Mouse (Mus musculus): Measurements from ENCODE around the gene Grcc10. TPM values are rescaled to one million over a fixed set of nuclear protein-coding genes. Genes with fewer than 3 reads are reported as not detected.
A peak's percentile ranks its signal among the peaks of the same experiment; 100 is the strongest.

Grcc10 gene
- polyA plus RNA-seq, 1 experiment from 2014 or later, result 600 TPM

DNA sequence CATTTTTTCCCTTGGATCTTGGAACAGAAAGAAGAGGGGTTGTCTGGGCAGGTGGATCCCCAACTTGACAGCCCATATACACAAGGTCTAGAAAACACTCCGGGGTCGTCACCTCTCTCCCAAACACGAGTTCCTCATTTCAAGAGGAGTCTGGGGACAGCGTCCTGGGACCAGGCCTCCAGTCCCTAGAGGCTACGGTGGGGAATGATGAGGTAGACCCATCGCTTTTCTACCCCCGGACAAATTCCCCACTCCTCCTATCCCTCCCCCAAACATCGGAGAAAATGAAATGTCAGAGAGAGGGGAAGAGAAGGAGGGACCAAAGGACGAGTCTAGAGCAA is 27.5 kb upstream of the Grcc10 start:
- Histone ChIP-seq H3K4me2 (ENCODE audit: low read length) (peak overlapping the region; percentile 91), H3K36me3 (ENCODE audit: insufficient read depth, low read length) (no peaks in the 10 kb centered on the region), H3K4me3 (replicated peaks; ENCODE audit: low read depth, low read length) (peak overlapping the region; percentile 56), H3K4me1 (replicated peaks; ENCODE audit: insufficient read depth, low read length) (peaks cover 24% of the 10 kb centered on the region), H3K9ac (ENCODE audit: low read depth, low read length) (peak overlapping the region; percentile 67; the same call in 1 of the 2 replicates), H3K27ac (0 out of 2 replicates have a peak overlapping the region, but pooled peaks have one; percentile 25), H3K9me3 (replicated peaks; ENCODE audit: low read length) (no peaks in the 10 kb centered on the region), H3K27me3 (ENCODE audit: insufficient read depth, low read length) (no peaks in the 10 kb centered on the region)
- ATAC-seq (replicated peaks; ENCODE audit: low FRiP score, low read depth) (no peak), DNase-seq (ENCODE audit: low spot score) (no peak)
- TF ChIP-seq CTCF (IDR thresholded peaks at IDR 0.05; ENCODE audit: low read depth), result no peak
- WGBS, result 12% methylated on average over 9 of the region's 9 CpGs

DNA sequence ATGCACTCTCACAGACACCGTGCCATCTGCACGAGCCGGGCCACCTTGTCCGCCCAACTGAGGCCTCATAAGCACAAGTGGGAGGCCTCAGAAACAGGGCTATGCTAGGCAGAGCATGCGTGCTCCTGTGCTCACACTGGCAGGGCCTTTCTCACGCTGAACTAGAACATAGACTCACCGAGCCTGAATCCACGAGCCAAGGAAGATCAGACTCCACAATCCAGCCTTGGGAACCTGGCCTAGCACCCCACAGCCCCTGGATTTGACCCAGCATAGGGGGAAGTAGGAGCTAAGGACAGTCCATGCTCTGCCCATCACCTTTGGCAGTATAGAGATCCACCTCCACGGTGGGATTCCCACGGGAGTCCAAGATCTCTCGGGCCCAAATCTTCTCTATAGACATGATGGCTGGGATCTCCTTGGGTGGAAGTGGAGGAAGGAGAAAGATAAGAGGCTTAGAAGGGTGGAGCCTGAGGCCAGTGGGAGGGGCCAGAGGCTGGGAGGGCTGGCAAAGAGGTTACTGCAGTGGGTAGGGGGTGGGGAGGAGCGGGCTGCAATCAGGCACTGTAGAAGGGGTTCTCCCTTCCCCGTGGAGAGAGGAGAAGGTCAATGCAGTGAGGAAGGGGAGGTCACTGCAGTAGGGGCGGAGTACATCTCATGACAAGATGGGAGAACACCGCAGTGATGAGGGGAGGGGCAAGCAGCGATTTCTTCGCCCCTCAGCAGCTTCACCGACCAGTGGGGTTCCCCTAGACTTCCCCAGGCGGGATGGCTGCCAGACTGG is 26.9 kb upstream of the Grcc10 start:
- Histone ChIP-seq H3K36me3 (ENCODE audit: insufficient read depth, low read length) (no peaks in the 10 kb centered on the region), H3K27ac (peak overlapping the region; percentile 47; the same call in 1 of the 2 replicates), H3K4me2 (ENCODE audit: low read length) (peak overlapping the region; percentile 91), H3K9ac (ENCODE audit: low read depth, low read length) (0 out of 2 replicates have a peak overlapping the region, but pooled peaks have one; percentile 67), H3K4me3 (replicated peaks; ENCODE audit: low read depth, low read length) (peak overlapping the region; percentile 56), H3K27me3 (ENCODE audit: insufficient read depth, low read length) (no peaks in the 10 kb centered on the region), H3K4me1 (replicated peaks; ENCODE audit: insufficient read depth, low read length) (peaks cover 24% of the 10 kb centered on the region), H3K9me3 (replicated peaks; ENCODE audit: low read length) (no peaks in the 10 kb centered on the region)
- DNase-seq (ENCODE audit: low spot score) (no peak), ATAC-seq (replicated peaks; ENCODE audit: low FRiP score, low read depth) (0 out of 2 replicates have a peak, but pooled peaks have one; percentile 40)
- WGBS, result 31% methylated on average over 19 of the region's 19 CpGs
- TF ChIP-seq CTCF (IDR thresholded peaks at IDR 0.05; ENCODE audit: low read depth), result no peak

DNA sequence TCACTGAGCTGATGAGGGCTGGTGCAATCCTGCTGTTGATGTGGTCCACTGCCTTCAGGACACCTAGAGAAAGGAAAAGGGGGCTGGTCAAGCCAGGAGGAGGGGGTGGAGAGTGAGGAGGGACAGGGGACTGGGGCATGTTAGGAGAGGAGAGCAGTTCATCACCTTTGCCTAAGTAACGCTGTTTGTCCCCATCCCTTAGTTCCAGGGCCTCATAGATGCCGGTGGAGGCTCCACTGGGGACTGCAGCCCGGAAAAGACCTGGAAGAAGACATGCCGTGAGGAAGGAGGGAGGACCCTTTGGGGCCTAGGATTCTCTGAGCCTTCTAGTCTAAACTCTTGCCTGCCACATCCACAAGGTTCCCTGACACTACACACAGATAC is 26.4 kb upstream of the Grcc10 start:
- peaks cover 24% of the 10 kb centered on the region for H3K4me1 ChIP-seq (replicated peaks; ENCODE audit: insufficient read depth, low read length)
- WGBS, result 22% methylated on average over 4 of the region's 4 CpGs
- H3K27me3 ChIP-seq (ENCODE audit: insufficient read depth, low read length), result no peaks in the 10 kb centered on the region
- peak overlapping the region; percentile 91; the same call in 1 of the 2 replicates for H3K4me2 ChIP-seq (ENCODE audit: low read length)
- no peak for TF ChIP-seq CTCF (IDR thresholded peaks at IDR 0.05; ENCODE audit: low read depth)
- H3K36me3 ChIP-seq (ENCODE audit: insufficient read depth, low read length), result no peaks in the 10 kb centered on the region
- H3K4me3 ChIP-seq (replicated peaks; ENCODE audit: low read depth, low read length), result 0 out of 2 replicates have a peak overlapping the region, but pooled peaks have one; percentile 56
- DNase-seq (ENCODE audit: low spot score) (no peak), ATAC-seq (replicated peaks; ENCODE audit: low FRiP score, low read depth) (no peak)
- H3K9me3 ChIP-seq (replicated peaks; ENCODE audit: low read length), result no peaks in the 10 kb centered on the region
- H3K9ac ChIP-seq (ENCODE audit: low read depth, low read length), result no peak overlapping the region
- peak overlapping the region; percentile 47; the same call in 1 of the 2 replicates for H3K27ac ChIP-seq

- DNase-seq (ENCODE audit: low spot score) (no peak), ATAC-seq (replicated peaks; ENCODE audit: low FRiP score, low read depth) (no peak)
- Histone ChIP-seq H3K9me3 (replicated peaks; ENCODE audit: low read length) (no peaks in the 10 kb centered on the region), H3K36me3 (ENCODE audit: insufficient read depth, low read length) (no peaks in the 10 kb centered on the region), H3K27me3 (ENCODE audit: insufficient read depth, low read length) (no peaks in the 10 kb centered on the region), H3K4me2 (ENCODE audit: low read length) (no peak overlapping the region), H3K9ac (ENCODE audit: low read depth, low read length) (no peak overlapping the region), H3K4me1 (replicated peaks; ENCODE audit: insufficient read depth, low read length) (peaks cover 24% of the 10 kb centered on the region), H3K27ac (no peak overlapping the region), H3K4me3 (replicated peaks; ENCODE audit: low read depth, low read length) (no peak overlapping the region)
- 90% methylated on average over 7 of the region's 7 CpGs for WGBS
- TF ChIP-seq CTCF (IDR thresholded peaks at IDR 0.05; ENCODE audit: low read depth), result no peak
Observed at GRCm38 (mm10) chr6:124765951-124766350, 24.8 kb upstream of the Grcc10 start.

- Histone ChIP-seq H3K27ac (peak overlapping the region; percentile 98), H3K27me3 (ENCODE audit: insufficient read depth, low read length) (no peaks in the 10 kb centered on the region), H3K9ac (ENCODE audit: low read depth, low read length) (peak overlapping the region; percentile 99), H3K9me3 (replicated peaks; ENCODE audit: low read length) (no peaks in the 10 kb centered on the region), H3K4me2 (ENCODE audit: low read length) (peak overlapping the region; percentile 41; the same call in 1 of the 2 replicates), H3K36me3 (ENCODE audit: insufficient read depth, low read length) (no peaks in the 10 kb centered on the region), H3K4me3 (replicated peaks; ENCODE audit: low read depth, low read length) (no peak overlapping the region), H3K4me1 (replicated peaks; ENCODE audit: insufficient read depth, low read length) (peaks cover 21% of the 10 kb centered on the region)
- DNase-seq (ENCODE audit: low spot score) (peak; percentile 93), ATAC-seq (replicated peaks; ENCODE audit: low FRiP score, low read depth) (peak; percentile 34)
- TF ChIP-seq CTCF (IDR thresholded peaks at IDR 0.05; ENCODE audit: low read depth), result peak; percentile 97
- 4% methylated on average over 5 of the region's 5 CpGs for WGBS
Observed at GRCm38 (mm10) chr6:124759259-124759658, 18.1 kb upstream of the Grcc10 start.

GRCm38 (mm10) chr6:124758849-124759232 is 17.7 kb upstream of the Grcc10 start:
- WGBS, result 34% methylated on average over 2 of the region's 2 CpGs
- DNase-seq (ENCODE audit: low spot score), result no peak
- Histone ChIP-seq H3K9ac (ENCODE audit: low read depth, low read length) (peak overlapping the region; percentile 99), H3K36me3 (ENCODE audit: insufficient read depth, low read length) (0 out of 2 replicates have a peak, but pooled peaks cover under 1% of the 10 kb centered on the region), H3K9me3 (replicated peaks; ENCODE audit: low read length) (no peaks in the 10 kb centered on the region), H3K27ac (peak overlapping the region; percentile 98), H3K4me2 (ENCODE audit: low read length) (peak overlapping the region; percentile 41; the same call in 1 of the 2 replicates), H3K27me3 (ENCODE audit: insufficient read depth, low read length) (no peaks in the 10 kb centered on the region), H3K4me3 (replicated peaks; ENCODE audit: low read depth, low read length) (no peak overlapping the region), H3K4me1 (replicated peaks; ENCODE audit: insufficient read depth, low read length) (peaks cover 25% of the 10 kb centered on the region)
- TF ChIP-seq CTCF (IDR thresholded peaks at IDR 0.05; ENCODE audit: low read depth), result no peak
- ATAC-seq (replicated peaks; ENCODE audit: low FRiP score, low read depth), result no peak
